Mouse (Mus musculus) urinary bladder, postnatal 10 days (tissue): ENCODE data around the gene Pusl1.

Experiments
- DNase-seq: peaks from one replicate; pipeline ENCODE4 v3.0.0; 2022; ENCODE audit warnings: low spot score

Gene Pusl1

DNA sequence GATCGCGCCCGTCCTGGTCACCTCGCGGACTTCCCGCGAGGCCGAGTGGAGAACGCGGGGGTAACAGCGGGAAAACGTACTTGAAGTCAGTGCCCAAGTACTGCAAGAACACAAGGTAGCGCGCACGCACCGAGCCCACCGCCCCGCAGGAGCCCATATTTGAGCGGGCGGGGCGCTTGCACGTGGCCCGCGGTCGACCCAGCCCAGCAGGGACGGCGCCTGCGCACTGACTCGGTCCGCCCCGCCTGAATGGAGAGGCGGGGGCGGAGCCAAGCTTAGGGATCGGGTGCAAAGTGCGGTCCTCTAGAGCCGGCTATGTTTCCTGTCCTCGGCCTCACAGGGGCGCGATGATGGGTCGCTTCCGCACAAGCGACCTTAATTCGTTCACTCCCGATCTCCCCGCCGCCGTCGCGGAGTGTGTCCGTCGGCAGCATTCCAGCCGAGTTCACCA is at the start of gene Pusl1, which contains the start of gene Acap3:
Gene Pusl1 (minus strand): TSS at position 231 of the 451 bp plus-strand sequence.
Gene Acap3 (plus strand): TSS at position 272 of the 451 bp plus-strand sequence.
- DNase-seq = peak; percentile 91

DNA sequence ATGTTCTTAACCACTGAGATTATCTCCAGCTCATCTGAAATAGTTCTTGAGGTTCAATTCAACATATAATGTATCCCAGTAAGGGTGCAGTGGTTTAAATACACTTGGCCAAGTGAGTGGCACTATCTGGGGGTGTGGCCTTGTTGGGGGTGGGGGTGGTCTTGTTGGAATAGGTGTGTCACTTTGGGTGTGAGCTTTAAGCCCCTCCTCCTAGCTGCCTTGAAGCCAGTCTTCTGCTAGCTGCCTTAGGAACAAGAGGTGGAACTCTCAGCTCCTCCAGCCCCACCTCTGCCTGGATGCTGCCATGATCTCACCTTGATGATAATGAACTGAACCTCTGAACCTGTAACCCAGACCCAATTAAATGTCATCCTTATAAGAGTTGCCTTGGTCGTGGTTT is 40.5 kb upstream of the Pusl1 start:
- no peak for DNase-seq

DNA sequence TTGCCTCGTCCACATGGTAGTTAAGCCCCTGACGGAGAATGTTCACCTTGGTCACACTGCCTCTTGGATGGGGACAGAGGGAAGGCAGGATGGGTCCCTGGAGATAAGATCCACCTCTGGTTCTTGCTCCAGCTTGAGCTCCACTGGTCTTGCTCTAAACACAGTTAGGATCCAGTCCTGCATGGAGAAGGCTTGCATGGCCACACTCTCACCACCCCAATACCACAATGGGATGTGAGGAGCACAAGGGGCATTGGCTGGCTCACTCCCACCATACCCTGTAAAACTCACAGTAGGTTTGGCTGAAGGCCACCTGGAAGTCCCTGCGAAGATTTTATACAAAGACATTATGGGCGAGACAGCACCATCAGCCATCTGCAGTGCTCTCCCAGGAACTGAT is 17.2 kb upstream of the Pusl1 start:
- no peak for DNase-seq

DNA sequence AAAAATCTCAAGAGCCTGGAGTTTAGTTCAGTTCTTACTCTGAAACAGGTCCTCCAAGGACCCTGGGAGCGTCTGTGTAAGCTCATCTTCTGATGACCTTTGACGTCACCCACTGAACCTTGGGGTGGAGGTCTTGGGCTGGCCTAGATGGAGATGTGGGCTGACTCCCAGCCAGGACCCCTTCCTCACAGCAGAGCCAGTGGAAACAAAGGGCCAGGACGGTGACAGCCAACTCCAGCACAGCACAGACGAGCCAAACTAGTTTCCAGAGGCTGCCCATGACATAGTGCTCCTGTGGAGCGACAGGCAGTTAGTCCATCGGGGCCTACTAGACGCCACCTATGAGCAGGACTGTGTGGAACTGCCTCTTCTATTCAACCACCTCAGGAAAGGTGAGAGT is 16.7 kb upstream of the Pusl1 start:
- no peak for DNase-seq

DNA sequence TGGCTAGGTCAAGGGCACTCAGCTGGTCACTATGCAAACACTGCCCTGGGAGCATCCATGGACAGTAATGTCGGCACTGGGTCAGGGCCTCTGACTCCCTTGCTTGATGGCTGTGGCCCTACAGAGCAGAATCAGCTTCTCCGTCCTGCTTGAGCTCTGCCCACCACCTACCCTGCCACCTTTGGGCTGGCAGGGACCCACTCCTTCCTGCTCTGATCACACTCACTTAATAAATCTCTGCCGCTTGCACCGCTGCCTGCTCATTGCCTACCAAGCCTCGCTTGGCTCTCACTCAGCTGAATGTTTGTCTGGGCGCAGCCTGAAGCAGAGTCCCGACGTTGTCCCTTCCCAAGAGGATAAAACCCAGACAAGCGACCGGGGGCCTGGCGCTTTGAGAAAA is 15.4 kb upstream of the Pusl1 start:
- no peak for DNase-seq

DNA sequence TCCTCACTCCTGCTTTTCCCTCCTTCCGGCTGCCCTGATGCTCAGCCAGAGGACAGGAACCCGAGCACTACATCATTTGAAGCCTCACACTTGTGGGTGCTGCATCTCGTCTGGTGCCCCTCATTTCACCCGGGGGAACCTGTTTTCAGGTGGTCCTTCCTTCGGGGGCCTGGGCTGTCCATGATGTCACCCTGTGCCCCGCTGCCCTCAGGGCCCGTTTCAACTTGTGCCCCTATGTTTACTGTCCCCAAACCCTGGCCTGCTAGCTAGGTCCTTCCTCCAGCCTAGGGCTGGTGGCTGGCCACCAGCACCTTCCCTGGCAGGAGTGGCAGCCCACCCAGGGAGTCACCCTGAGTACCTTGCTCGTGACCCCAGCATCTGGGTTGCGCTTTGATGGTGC is 14.5 kb upstream of the Pusl1 start:
- DNase-seq = no peak

DNA sequence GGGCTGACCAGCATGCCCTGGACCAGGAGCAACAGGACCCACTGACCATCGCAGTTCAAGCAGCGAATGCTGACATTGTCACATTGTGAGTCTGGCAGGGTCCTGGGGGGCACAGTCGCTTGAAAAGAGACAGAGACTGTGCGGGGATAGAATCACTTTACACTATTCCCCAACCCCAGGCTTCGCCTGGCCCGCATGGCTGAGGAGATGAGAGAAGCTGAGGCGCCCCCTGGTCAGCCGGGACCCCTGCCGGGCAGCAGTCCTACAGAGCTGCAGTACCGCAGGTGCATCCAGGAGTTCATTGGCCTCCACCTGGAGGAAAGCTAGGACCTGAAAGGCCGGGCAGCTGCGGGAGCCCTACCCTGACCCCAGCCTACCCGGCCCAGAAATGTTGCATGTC is 14.1 kb upstream of the Pusl1 start:
- DNase-seq = no peak

DNA sequence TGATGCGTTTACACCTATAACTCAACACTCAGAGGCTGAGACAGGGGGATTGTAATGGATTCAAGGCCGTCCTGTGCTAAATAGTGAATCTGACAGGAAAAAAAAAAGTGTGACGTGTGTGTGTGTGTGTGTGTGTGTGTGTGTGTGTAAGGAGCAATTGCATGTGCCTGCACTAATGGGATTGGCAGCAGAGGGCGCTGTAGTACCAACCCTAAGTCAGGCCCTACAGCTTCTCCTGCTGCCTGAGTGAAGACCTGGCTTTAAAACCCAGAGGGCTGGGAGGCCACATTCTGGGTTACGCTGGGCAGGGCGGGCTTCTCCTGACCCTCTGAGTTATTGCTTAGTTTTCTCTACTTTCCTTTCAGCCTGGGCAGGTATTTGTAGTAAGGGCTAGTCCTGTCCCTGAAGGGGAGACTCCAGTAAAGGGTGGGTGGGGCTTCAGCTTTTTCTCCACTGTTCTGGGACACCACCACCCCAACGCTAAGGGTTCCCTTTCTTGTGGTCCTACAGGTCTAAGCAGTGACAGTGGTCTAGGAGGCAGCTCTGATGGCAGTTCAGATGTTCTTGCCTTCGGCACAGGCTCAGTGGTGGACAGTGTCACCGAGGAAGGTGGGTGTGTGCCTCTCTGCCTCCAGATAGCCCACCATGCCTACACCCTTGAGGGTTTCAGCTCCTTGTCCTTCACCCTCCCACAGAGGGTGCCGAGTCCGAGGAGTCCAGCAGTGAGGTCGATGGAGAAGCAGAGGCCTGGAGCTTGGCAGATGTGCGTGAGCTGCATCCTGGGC is 12.9 kb upstream of the Pusl1 start:
- no peak for DNase-seq

DNA sequence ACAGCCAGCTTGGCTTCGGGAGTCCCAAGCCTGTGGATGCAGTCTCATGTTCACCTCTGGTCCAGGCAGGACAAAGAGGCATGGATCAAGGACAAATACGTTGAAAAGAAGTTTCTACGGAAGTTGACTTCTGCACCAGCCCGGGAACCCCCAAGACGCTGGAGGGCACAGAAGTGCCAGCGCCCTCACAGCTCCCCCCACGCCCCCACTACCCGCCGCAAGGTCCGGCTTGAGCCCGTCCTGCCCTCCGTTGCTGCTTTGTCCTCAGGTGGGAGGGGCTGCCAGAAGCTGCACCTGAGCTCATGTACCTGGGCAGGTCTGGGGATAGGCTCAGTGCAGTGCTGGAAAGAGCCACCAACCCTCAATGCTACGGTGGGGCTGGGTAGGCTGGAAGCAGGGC is 11.7 kb upstream of the Pusl1 start:
- DNase-seq = no peak

DNA sequence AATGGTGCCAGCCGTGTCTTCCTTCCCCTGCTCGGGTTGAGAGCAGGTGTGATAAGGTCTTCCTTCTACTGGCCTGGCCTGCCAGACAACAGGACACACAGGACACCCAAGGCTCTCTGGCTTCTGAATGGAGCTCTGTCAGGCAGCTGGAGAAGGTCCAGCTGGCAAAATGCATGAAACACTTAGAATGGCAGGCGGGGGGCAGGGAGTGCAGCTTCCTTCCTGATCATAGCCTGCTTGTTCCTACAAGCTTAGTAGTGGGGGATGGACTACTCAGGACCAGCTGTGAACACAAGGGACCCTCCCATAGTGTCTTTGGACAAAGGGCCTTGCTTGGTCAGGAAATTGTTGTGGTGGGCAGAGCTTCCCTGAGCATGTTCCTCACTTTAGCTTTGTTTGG is 9.6 kb upstream of the Pusl1 start:
- DNase-seq = no peak

DNA sequence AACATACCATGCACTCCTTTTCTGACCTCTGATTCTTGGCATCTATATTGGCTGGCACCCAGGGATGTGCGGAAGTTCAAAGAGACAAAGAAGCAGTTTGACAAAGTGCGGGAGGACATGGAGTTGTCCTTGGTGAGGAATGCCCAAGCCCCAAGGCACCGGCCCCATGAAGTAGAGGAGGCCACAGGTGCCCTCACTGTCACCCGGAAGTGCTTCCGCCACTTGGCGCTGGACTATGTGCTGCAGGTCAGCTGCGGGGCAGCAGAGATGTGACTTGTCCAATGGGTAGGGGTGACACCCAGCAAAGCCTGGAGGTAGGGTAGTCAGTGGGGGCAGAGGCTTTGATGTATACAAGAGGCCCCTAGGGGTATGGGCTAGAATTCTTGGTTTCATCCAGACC is 7.8 kb upstream of the Pusl1 start:
- no peak for DNase-seq

DNA sequence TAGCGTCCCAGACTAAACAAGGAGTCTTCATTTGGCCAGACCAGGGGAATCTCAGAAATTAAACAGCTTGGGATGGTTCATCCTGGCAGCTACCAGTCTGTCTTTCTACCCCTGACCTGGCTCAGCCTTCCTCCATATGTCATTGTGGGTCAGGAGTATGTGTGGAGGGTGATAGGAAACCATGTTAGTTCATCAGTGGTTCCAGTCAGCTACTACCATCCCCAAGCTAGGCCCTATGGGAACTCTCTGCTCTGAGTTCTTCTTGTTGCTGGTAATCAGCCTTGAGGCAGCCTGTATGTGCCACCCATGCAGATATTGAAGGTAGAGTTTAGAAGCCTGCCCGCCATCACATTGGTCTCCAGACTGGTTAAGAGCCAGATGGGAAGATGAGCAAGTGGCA is 6.7 kb upstream of the Pusl1 start:
- no peak for DNase-seq

DNA sequence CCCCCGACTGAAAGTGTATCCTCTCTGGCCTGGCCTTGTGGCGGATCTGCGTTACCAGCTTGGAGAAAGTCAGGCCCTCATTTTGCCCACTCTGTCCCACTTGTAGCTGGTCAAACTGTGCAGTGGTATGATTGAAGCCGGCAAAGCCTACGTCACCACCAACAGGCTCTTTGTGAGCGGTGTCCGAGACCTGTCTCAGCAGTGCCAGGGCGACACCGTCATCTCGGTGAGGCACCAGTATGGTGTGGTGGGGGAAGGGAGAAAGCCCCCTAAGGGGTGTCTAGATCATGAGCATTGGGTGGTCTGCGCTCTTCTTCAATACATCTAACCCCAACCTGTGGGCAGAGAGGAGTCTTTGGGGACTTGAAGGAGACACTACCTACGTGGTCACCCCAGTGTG is 4.9 kb upstream of the Pusl1 start:
- no peak for DNase-seq

DNA sequence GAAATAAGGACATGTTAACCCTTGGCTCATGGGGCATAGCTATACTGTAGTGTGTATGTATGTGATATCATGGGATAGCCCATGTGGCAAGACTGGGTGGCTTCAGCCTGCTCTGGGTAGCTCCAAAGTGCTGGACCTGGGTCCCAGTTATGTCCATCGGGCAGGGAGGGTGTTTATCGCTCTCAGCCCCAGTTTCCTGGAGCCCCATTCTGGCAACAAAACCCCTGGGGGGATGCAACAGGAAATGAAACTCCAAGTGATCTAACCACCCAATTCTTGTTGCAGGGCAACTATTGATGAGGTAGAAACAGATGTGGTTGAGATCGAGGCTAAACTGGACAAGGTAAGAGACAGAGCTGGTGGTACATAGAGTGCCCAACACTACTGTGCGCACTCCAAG is 4.2 kb upstream of the Pusl1 start:
- no peak for DNase-seq

DNA sequence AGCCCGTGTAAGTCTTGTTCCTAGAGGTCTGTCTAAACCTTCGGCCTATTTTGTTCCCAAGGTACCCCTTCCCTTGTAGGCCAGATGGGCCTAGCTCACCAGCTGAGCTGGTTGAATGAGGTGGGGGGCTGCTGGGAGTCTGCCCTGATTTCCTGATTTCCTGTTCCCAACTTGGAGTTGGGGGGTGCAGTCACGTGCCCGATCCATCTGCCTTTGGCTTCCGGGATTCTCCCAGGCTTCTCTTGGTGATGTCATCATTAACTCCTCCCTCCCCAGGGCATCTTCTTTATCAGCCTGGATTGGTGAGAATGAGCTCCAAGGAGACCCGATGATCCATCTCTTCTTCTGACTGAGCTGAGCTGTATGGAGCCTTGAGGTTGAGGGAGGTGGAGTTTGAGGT is 3.6 kb upstream of the Pusl1 start:
- no peak for DNase-seq

DNA sequence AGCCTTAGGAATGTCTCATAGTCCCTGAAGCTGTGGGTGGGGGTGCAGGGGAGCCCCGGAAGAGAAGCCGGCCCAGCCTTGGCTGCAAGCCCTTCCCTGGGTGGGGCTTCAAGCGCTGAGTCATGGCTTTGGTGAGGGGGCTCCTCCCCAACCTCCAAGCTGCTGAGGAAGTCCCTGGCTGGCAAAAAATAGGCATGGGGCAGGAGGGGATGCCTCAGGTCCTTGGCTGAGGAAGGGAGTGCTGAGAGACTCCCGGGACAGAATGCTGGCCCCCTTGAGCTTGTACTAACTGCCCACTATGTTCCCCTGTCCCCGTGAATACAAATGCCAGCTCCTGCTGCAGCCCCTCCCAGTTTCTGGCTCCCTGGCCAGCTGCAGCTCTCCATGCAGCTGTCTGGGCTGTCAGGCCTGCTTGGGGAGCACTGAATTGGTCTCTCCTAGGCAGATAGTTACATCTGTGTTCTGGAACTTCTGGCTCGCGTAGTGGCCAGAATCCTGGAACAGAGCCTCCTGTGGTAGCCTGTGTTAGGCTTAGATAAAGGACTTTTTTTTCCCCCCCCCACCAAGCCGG is 2.8 kb upstream of the Pusl1 start:
- no peak for DNase-seq

DNA sequence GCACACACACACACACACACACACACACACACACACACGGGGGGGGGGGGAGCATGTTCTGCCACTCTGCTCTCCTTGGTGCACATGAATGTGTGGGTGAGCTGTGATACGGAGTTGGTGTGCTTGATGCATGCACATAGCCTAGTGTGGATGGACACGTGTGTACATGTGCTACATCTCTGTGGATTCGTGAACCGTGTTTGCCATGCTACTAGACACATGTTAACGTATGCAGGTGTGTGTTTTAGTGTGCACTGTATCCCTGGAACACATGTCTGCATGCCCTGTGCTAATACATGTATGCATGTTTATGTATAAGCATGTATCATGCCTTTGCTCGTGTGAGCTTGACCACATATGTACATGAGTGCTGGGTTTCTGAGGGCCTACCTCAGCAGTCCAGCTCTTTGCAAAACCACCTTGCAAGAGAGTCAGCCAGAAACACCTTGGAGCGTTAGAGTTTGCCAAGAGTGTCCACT is 1.7 kb upstream of the Pusl1 start:
- no peak for DNase-seq

DNA sequence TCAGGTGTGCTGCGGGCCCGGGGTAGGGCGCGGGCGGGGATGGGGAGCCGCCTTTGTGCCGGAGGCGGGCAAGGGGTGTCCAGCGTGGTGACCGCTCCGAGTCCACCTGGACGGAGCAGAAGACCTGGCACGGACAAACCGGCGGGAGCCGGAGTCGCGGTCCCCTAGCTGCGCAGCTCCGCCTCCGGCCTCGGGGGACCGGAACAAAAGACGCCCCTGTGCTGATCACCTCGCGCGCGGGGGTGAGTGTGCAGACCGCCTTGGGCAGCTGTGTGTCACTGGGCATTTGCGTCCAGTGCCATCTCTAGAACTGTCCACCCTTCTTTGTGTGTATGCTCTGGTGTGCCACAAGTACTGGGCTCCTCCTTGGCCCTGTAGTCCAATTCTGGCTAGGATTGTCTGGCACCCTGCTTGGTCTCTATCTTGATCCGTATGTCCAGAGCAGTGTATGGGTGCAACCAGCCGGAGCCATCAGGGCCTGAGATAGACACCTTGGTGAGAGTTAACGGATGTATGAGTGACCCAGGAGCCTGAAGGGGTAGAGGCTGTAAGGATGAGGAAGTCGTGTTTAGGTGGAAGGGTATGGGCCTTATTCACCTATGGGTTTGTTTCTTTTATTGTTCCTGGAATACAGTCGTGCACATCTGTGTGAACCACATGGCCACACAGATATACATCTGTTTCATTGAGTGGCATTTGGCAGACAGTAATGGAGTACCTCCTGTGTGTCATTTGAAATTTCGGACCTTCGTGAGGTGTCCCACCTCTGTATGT is 1.0 kb upstream of the Pusl1 start:
- DNase-seq = no peak

DNA sequence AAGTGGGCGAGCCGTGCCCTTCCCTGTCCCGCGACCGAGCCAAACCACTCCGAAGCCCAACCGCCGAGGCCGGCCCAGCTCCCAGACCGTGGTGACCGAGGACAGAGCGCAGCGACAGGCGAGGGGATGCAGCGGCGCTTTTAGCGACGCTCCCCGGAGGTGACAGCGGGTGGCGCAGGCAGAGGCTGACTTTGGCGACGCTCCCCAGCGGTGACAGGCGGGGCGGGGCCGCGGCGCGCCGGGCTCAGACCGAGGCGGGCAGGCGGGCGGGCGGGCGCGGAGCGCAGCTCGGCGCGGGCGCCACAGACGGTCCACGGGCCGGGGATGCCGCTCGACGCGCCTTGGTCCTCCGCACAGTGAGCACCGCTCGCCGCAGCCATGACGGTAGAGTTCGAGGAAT is 436 bp upstream of the Pusl1 start:
- DNase-seq = no peak

DNA sequence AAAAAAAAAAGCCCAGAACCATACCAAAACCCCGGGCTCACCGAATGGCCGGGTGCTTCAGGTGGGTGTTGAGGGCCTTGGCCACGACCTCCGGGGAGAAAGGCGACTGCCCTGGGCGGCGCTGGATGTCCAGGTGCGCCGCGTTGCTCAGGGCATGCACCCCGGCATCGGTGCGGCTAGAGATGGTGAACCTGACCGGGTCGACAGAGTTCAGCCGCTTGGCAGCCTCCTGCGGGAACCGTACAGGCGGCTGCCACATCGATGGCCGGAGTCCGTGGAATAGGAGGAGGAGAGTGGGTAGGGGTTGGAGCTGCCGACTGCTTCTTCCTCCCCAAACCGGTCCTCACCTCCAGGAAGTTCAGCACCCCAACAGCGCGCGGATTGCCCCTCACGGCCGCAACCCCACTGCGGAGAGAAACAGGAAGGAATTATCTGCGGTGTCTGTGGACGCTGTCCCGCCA is 540 bp downstream of the Pusl1 start:
- no peak for DNase-seq

DNA sequence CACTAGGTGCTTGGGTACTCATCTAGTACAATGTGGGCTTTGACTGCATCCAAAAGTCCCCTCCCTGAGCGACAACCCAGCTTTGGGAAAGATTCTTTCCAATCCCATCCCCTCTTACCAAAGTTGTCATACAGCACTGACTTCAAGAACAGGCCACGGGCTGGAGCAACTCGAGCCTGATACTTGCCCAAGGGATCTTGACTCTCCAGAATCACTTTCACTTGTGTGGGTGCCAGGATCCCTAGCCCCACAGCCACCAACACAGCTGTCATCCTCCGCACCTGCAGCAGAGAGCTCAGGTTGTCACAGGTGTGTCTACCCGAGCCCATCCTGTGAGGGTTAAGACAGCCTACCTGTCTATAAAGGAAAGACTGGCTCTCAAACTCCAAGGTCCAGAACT is 2.3 kb downstream of the Pusl1 start:
- no peak for DNase-seq

DNA sequence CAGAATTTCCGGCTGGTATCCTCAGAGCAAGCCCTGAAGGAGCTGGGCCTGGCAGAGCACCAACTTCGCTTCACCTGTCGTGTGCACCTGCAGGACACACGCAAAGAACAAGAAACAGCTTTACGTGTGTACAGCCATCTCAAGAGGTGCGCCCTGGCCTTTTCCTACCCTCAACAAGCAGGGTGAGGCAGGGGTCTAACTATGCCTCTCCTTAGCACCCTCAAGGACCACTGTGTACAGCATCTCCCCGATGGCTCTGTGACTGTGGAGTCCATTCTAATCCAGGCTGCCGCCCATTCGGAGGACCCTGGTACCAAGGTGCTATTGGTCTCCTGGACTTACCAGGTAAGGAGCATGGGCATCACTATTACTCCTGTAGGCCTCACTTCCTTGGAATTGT is 3.4 kb downstream of the Pusl1 start:
- DNase-seq = no peak

DNA sequence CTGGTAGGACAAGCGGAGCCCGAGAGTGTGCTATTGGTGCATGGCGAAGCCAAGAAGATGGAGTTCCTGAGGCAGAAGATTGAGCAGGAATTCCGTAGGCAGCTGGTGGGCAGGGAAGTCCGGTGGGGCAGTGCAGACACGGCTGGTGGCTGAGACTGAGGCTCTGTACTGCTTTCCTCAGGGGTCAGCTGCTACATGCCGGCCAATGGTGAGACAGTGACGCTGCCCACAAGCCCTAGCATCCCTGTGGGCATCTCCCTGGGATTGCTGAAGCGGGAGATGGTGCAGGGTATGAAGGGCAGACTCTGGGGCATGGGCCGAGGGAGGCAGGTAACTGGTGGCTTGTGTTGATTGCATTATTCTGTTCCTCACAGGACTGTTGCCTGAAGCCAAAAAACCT is 3.9 kb downstream of the Pusl1 start:
- no peak for DNase-seq
